Mouse (Mus musculus): ENCODE results near the gene Gpatch8. TPM values are rescaled to one million over a fixed set of nuclear protein-coding genes. Genes with fewer than 3 reads are reported as not detected.

The Gpatch8 gene
- total and polyA plus RNA-seq, 3 experiments: 11.7 to 18.0 (median 14.8) TPM

DNA sequence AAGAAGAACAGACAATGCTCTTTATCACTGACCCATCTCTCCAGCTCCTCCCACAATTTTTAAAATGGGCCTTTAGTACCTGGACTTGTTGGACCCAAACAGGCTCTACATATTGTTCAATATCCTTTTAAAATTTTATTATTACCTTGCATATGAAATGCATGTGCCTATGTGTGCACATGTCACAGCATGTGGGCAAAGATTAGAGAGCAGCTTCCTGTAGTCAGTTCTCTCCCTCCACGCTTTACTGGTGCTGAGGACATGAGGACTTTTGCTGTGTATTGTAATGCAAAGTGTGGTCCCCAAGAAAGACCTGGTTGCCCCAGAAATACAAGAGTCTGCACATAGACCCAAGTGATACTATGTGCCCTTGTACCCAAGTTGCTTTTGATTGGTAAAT lies 18.8 kb upstream of the Gpatch8 start:
- no peak overlapping the region for H3K27ac ChIP-seq
- H3K36me3 ChIP-seq (ENCODE audit: control insufficient read depth, insufficient read depth, low read length): no peaks in the 10 kb centered on the region
- H3K4me1 ChIP-seq (ENCODE audit: control insufficient read depth, insufficient read depth, low read length): no peaks in the 10 kb centered on the region; the same call in 1 of the 2 replicates
- no peak overlapping the region for H3K9ac ChIP-seq (ENCODE audit: low read depth, low read length)
- no peak overlapping the region for H3K4me3 ChIP-seq
- 73% methylated on average over 1 of the region's 1 CpGs for WGBS
- DNase-seq: no peak
- TF ChIP-seq POLR2A (IDR thresholded peaks at IDR 0.05; ENCODE audit: insufficient read depth, low read depth, low read length) (no peak), EP300 (IDR thresholded peaks at IDR 0.05; ENCODE audit: insufficient read depth, low read depth, low read length) (no peak), CTCF (IDR thresholded peaks at IDR 0.05) (no peak)
- no peaks in the 10 kb centered on the region for H3K79me2 ChIP-seq (replicated peaks; ENCODE audit: control insufficient read depth, insufficient read depth, low read length)
- H3K27me3 ChIP-seq (ENCODE audit: control insufficient read depth, insufficient read depth, low read length): no peaks in the 10 kb centered on the region
- intact Hi-C loops (cut with DNase I): no loop called here

DNA sequence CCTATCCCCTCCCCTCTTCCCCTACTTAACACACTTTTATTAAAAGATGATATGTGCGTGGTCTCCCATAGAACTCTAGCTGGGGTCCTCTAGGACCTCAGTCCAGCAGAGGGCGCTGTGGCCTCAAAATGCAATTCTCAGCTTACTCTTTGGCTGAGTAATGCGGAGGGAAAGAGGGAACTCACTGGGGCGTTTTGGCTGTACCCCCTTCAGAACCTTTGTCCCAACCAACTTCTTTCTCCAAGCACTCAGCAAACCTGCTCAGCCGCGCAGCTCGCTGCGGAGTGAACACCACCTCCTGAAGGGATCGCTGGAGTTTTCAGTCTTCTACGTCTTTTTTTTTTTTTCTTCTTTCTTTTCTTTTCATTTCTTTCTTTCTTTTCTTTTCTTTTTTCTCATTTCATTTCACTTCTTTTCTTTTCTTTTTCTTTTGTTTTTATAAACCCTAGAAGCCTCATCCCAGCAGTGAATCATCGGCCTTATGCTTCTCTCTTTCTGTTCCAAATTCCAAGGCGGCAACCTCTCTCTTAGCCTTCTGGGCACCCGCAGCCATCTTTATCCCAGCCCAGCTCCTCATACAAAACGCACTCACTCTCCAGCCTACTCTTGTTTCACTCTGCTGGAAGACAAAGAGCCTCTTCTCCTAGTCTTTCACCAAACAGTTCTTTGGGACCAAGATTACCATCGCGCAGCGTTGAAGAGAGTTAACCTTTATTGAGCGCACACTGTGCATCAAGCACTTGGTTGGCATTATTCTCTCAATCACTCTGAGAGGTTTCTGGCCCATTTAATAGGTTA lies 16.9 kb upstream of the Gpatch8 start:
- peak overlapping the region; percentile 53 for H3K4me3 ChIP-seq

GRCm38 (mm10) chr11:102568756-102569377 lies 12.7 kb upstream of the Gpatch8 start:
- TF ChIP-seq EP300 (IDR thresholded peaks at IDR 0.05; ENCODE audit: insufficient read depth, low read depth, low read length) (no peak), POLR2A (IDR thresholded peaks at IDR 0.05; ENCODE audit: insufficient read depth, low read depth, low read length) (no peak), CTCF (IDR thresholded peaks at IDR 0.05) (no peak)
- WGBS: 47% methylated on average over 7 of the region's 7 CpGs

More for the DNA sequence above, 16.9 kb upstream of the Gpatch8 start:
- Histone ChIP-seq H3K36me3 (ENCODE audit: control insufficient read depth, insufficient read depth, low read length) (no peaks in the 10 kb centered on the region), H3K4me1 (ENCODE audit: control insufficient read depth, insufficient read depth, low read length) (no peaks in the 10 kb centered on the region; the same call in 1 of the 2 replicates), H3K27me3 (ENCODE audit: control insufficient read depth, insufficient read depth, low read length) (no peaks in the 10 kb centered on the region), H3K79me2 (replicated peaks; ENCODE audit: control insufficient read depth, insufficient read depth, low read length) (no peaks in the 10 kb centered on the region), H3K27ac (no peak overlapping the region), H3K9ac (ENCODE audit: low read depth, low read length) (peak overlapping the region; percentile 49; the same call in 1 of the 2 replicates)
- intact Hi-C loops (cut with DNase I): loop anchor here (1.0 kb wide), 1 partner anchor 78 kb away; no protein-coding TSS in a partner anchor
- TF ChIP-seq EP300 (IDR thresholded peaks at IDR 0.05; ENCODE audit: insufficient read depth, low read depth, low read length): 0 out of 2 replicates have a peak, but pooled peaks have one; percentile 48
- TF ChIP-seq CTCF (IDR thresholded peaks at IDR 0.05): peak; percentile 78
- TF ChIP-seq POLR2A (IDR thresholded peaks at IDR 0.05; ENCODE audit: insufficient read depth, low read depth, low read length): no peak
- peak; percentile 79 to 91 for DNase-seq
- 16% methylated on average over 18 of the region's 18 CpGs for WGBS

DNA sequence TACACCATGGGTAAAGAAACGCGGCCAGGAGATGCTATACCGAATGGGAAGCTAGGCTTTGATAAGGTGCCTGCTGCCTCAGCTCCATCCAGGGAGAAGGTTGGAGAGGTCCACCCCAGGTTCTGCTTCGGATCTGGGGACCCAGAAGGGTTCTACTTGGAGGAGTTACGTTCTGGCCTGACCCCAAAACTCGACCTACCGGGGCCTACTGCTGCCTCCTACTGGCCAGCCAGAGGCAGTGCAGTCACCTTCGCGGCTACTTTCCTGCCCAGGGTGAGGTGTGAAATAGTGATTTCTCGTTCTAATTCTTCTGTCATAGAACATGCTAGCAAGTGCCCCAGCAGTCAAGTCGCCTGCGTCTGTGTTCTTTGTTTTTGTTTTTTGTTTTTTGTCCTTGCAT lies 12.0 kb upstream of the Gpatch8 start:
- no peak for DNase-seq
- H3K4me1 ChIP-seq (ENCODE audit: control insufficient read depth, insufficient read depth, low read length): no peaks in the 10 kb centered on the region; the same call in 1 of the 2 replicates
- intact Hi-C loops (cut with DNase I): no loop called here
- H3K27me3 ChIP-seq (ENCODE audit: control insufficient read depth, insufficient read depth, low read length): no peaks in the 10 kb centered on the region
- no peak overlapping the region for H3K27ac ChIP-seq
- no peaks in the 10 kb centered on the region for H3K36me3 ChIP-seq (ENCODE audit: control insufficient read depth, insufficient read depth, low read length)
- no peak for TF ChIP-seq EP300 (IDR thresholded peaks at IDR 0.05; ENCODE audit: insufficient read depth, low read depth, low read length)
- TF ChIP-seq POLR2A (IDR thresholded peaks at IDR 0.05; ENCODE audit: insufficient read depth, low read depth, low read length): no peak
- TF ChIP-seq CTCF (IDR thresholded peaks at IDR 0.05): peak; percentile 63
- no peak overlapping the region for H3K9ac ChIP-seq (ENCODE audit: low read depth, low read length)
- no peak overlapping the region for H3K4me3 ChIP-seq
- 77% methylated on average over 12 of the region's 12 CpGs for WGBS
- H3K79me2 ChIP-seq (replicated peaks; ENCODE audit: control insufficient read depth, insufficient read depth, low read length): no peaks in the 10 kb centered on the region

More at GRCm38 (mm10) chr11:102568756-102569377, 12.7 kb upstream of the Gpatch8 start:
- intact Hi-C loops (cut with DNase I): no loop called here
- no peak overlapping the region for H3K27ac ChIP-seq
- no peak overlapping the region for H3K9ac ChIP-seq (ENCODE audit: low read depth, low read length)
- no peaks in the 10 kb centered on the region; the same call in 1 of the 2 replicates for H3K4me1 ChIP-seq (ENCODE audit: control insufficient read depth, insufficient read depth, low read length)
- no peaks in the 10 kb centered on the region for H3K36me3 ChIP-seq (ENCODE audit: control insufficient read depth, insufficient read depth, low read length)
- no peaks in the 10 kb centered on the region for H3K79me2 ChIP-seq (replicated peaks; ENCODE audit: control insufficient read depth, insufficient read depth, low read length)
- no peak for DNase-seq
- H3K4me3 ChIP-seq: no peak overlapping the region
- H3K27me3 ChIP-seq (ENCODE audit: control insufficient read depth, insufficient read depth, low read length): no peaks in the 10 kb centered on the region

DNA sequence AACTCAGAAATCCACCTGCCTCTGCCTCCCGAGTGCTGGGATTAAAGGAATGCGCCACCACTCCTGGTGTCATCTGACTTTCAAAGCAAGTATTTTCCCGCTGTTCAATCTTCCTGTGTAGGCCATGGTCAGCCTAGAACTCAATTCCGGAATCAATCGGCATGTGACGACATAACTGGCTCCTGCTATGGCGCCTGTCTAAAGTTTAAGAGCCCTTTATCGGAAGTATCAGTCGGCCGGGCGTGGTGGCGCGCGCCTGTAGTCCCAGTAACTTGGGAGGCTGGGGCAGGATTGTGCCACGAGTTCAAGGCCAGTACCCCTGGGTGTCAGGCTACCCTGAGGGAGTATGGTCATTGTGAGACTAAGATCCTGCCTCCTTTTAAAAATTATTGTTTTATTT lies 11.5 kb upstream of the Gpatch8 start:
- H3K79me2 ChIP-seq (replicated peaks; ENCODE audit: control insufficient read depth, insufficient read depth, low read length): no peaks in the 10 kb centered on the region
- no peaks in the 10 kb centered on the region for H3K4me1 ChIP-seq (ENCODE audit: control insufficient read depth, insufficient read depth, low read length)
- WGBS: 97% methylated on average over 15 of the region's 15 CpGs
- no peak overlapping the region for H3K9ac ChIP-seq (ENCODE audit: low read depth, low read length)
- intact Hi-C loops (cut with DNase I): no loop called here
- H3K27ac ChIP-seq: no peak overlapping the region
- TF ChIP-seq EP300 (IDR thresholded peaks at IDR 0.05; ENCODE audit: insufficient read depth, low read depth, low read length): no peak
- H3K36me3 ChIP-seq (ENCODE audit: control insufficient read depth, insufficient read depth, low read length): no peaks in the 10 kb centered on the region
- no peak for DNase-seq
- H3K27me3 ChIP-seq (ENCODE audit: control insufficient read depth, insufficient read depth, low read length): no peaks in the 10 kb centered on the region
- H3K4me3 ChIP-seq: no peak overlapping the region

- H3K36me3 ChIP-seq (ENCODE audit: control insufficient read depth, insufficient read depth, low read length): no peaks in the 10 kb centered on the region
- WGBS: 87% methylated on average over 6 of the region's 6 CpGs
These were observed 11.0 kb upstream of the Gpatch8 start for GRCm38 (mm10) chr11:102567157-102567556.

More at GRCm38 (mm10) chr11:102567157-102567556, 11.0 kb upstream of the Gpatch8 start:
- no peaks in the 10 kb centered on the region for H3K27me3 ChIP-seq (ENCODE audit: control insufficient read depth, insufficient read depth, low read length)
- no peak overlapping the region for H3K9ac ChIP-seq (ENCODE audit: low read depth, low read length)
- TF ChIP-seq EP300 (IDR thresholded peaks at IDR 0.05; ENCODE audit: insufficient read depth, low read depth, low read length): no peak
- peak; percentile 29 for TF ChIP-seq CTCF (IDR thresholded peaks at IDR 0.05)
- no peak for TF ChIP-seq POLR2A (IDR thresholded peaks at IDR 0.05; ENCODE audit: insufficient read depth, low read depth, low read length)
- H3K4me3 ChIP-seq: no peak overlapping the region
- intact Hi-C loops (cut with DNase I): no loop called here
- H3K79me2 ChIP-seq (replicated peaks; ENCODE audit: control insufficient read depth, insufficient read depth, low read length): no peaks in the 10 kb centered on the region
- DNase-seq: no peak
- no peak overlapping the region for H3K27ac ChIP-seq
- no peaks in the 10 kb centered on the region for H3K4me1 ChIP-seq (ENCODE audit: control insufficient read depth, insufficient read depth, low read length)
